Mouse (Mus musculus): Measurements from ENCODE around the gene Macrod1.
A peak's percentile ranks its signal among the peaks of the same experiment; 100 is the strongest.

The Macrod1 gene

GRCm38 (mm10) chr19:7140856-7141421, 84.3 kb downstream of the Macrod1 start:
- no peak for DNase-seq (ENCODE audit: low read depth, low spot score)

GRCm38 (mm10) chr19:7142207-7142915, 85.8 kb downstream of the Macrod1 start:
- no peak for DNase-seq (ENCODE audit: low read depth, low spot score)

- peak; percentile 95 for DNase-seq (ENCODE audit: low read depth, low spot score)
Measured at GRCm38 (mm10) chr19:7143854-7144253, 87.2 kb downstream of the Macrod1 start.

- peak; percentile 54 for DNase-seq (ENCODE audit: low read depth, low spot score)
Measured at GRCm38 (mm10) chr19:7144458-7144857, 87.8 kb downstream of the Macrod1 start.

- no peak for DNase-seq (ENCODE audit: low read depth, low spot score)
Measured at GRCm38 (mm10) chr19:7146376-7146775, 89.8 kb downstream of the Macrod1 start.

- DNase-seq (ENCODE audit: low read depth, low spot score) = no peak
Measured at GRCm38 (mm10) chr19:7148096-7148495, 91.5 kb downstream of the Macrod1 start.

- no peak for DNase-seq (ENCODE audit: low read depth, low spot score)
Measured at GRCm38 (mm10) chr19:7148541-7149085, 92.0 kb downstream of the Macrod1 start.

- DNase-seq (ENCODE audit: low read depth, low spot score) = no peak
Measured at GRCm38 (mm10) chr19:7149158-7149685, 92.6 kb downstream of the Macrod1 start.

GRCm38 (mm10) chr19:7151300-7151926, 94.8 kb downstream of the Macrod1 start:
- DNase-seq (ENCODE audit: low read depth, low spot score) = no peak

- DNase-seq (ENCODE audit: low read depth, low spot score) = no peak
Measured at GRCm38 (mm10) chr19:7151927-7152653, 95.5 kb downstream of the Macrod1 start.

GRCm38 (mm10) chr19:7153232-7153631, 96.6 kb downstream of the Macrod1 start:
- no peak for DNase-seq (ENCODE audit: low read depth, low spot score)

- DNase-seq (ENCODE audit: low read depth, low spot score) = no peak
Measured at GRCm38 (mm10) chr19:7155196-7155595, 98.6 kb downstream of the Macrod1 start.

- DNase-seq (ENCODE audit: low read depth, low spot score) = no peak
Measured at GRCm38 (mm10) chr19:7157734-7158133, 101.1 kb downstream of the Macrod1 start.

GRCm38 (mm10) chr19:7160151-7160906, 103.7 kb downstream of the Macrod1 start:
- DNase-seq (ENCODE audit: low read depth, low spot score) = peak; percentile 46

GRCm38 (mm10) chr19:7161064-7161463, 104.5 kb downstream of the Macrod1 start:
- DNase-seq (ENCODE audit: low read depth, low spot score) = no peak

GRCm38 (mm10) chr19:7164238-7164637, 107.6 kb downstream of the Macrod1 start:
- DNase-seq (ENCODE audit: low read depth, low spot score) = no peak

GRCm38 (mm10) chr19:7164820-7165323, 108.3 kb downstream of the Macrod1 start:
- no peak for DNase-seq (ENCODE audit: low read depth, low spot score)

- no peak for DNase-seq (ENCODE audit: low read depth, low spot score)
Measured at GRCm38 (mm10) chr19:7165509-7166199, 109.0 kb downstream of the Macrod1 start.

GRCm38 (mm10) chr19:7166200-7166711, 109.6 kb downstream of the Macrod1 start:
- no peak for DNase-seq (ENCODE audit: low read depth, low spot score)

GRCm38 (mm10) chr19:7166767-7167166, 110.2 kb downstream of the Macrod1 start:
- no peak for DNase-seq (ENCODE audit: low read depth, low spot score)

Measured in ZHBTc4 (cell line).